Mouse (Mus musculus) hindbrain, embryonic 16.5 days (tissue): Measurements from ENCODE around the gene Dab2ip. TPM values are rescaled to one million over a fixed set of nuclear protein-coding genes. Genes with fewer than 3 reads are reported as not detected.

Source experiments
- ATAC-seq: fragments of 200-750 bp; cut with Nextera tagmentation; 2 replicates; pipeline ENCODE4 v1.8.0; 2017; ENCODE audit warnings: moderate TSS enrichment, moderate library complexity
- H3K27ac ChIP-seq: fragments of 300-500 bp; sonication (generic); 2 replicates; pipeline ENCODE4 v1.5.1; 2014; ENCODE audit warnings: low read depth, mild to moderate bottlenecking, control low read depth, low read length, moderate library complexity
- H3K27me3 ChIP-seq: fragments of 300-500 bp; sonication (generic); replicated peaks from 2 replicates; pipeline ENCODE4 v1.6.1; 2014; ENCODE audit warnings: low read length; ENCODE audit not compliant: control insufficient read depth, insufficient read depth
- H3K36me3 ChIP-seq: fragments of 300-500 bp; sonication (generic); 2 replicates; pipeline ENCODE4 v1.6.1; 2014; ENCODE audit warnings: mild to moderate bottlenecking, low read length, moderate library complexity, mixed read lengths; ENCODE audit not compliant: control insufficient read depth, insufficient read depth
- H3K4me1 ChIP-seq: fragments of 300-500 bp; sonication (generic); 2 replicates; pipeline ENCODE4 v1.6.1; 2014; ENCODE audit warnings: low read depth, low read length; ENCODE audit not compliant: control insufficient read depth, insufficient read depth
- H3K4me2 ChIP-seq: fragments of 300-500 bp; sonication (generic); 2 replicates; pipeline ENCODE4 v1.6.1; 2014; ENCODE audit warnings: mild to moderate bottlenecking, low read length, control low read depth, moderate library complexity
- H3K4me3 ChIP-seq: fragments of 300-500 bp; sonication (generic); 2 replicates; pipeline ENCODE4 v1.5.1; 2014; ENCODE audit warnings: mild to moderate bottlenecking, low read length, control low read depth, moderate library complexity
- H3K9ac ChIP-seq: fragments of 300-500 bp; sonication (generic); 2 replicates; pipeline ENCODE4 v1.6.1; 2014; ENCODE audit warnings: low read depth, mild to moderate bottlenecking, control low read depth, low read length, moderate library complexity
- H3K9me3 ChIP-seq: fragments of 300-500 bp; sonication (generic); 2 replicates; pipeline ENCODE4 v1.6.1; 2014; ENCODE audit warnings: mild to moderate bottlenecking, low read length, moderate library complexity; ENCODE audit not compliant: control insufficient read depth
- WGBS: fragments of 180-500 bp; shearing (Covaris S2); extraction: QIAGEN DNeasy Blood & Tissue Kit; methylation state at CpG from one replicate; pipeline ENCODE4 v1.1.7; 2014; 5-methylcytosine and 5-hydroxymethylcytosine counted together
- polyA plus RNA-seq: library from polyadenylated mRNA; unstranded; fragments of >200 nt; fragmentation: Nextera tagmentation; extraction: Ambion mirVana; gene quantifications from 2 replicates; pipeline ENCODE4 v1.2.1, GENCODE M21; 2015

The Dab2ip gene
- polyA plus RNA-seq, 1 experiment from 2014 or later: 27.6 TPM

GRCm38 (mm10) chr2:35613946-35614353 lies 55.9 kb downstream of the Dab2ip start:
- Histone ChIP-seq H3K9me3 (no peaks in the 10 kb centered on the region), H3K27ac (no peak overlapping the region), H3K4me1 (peaks cover 15% of the 10 kb centered on the region), H3K4me2 (no peak overlapping the region), H3K27me3 (no peaks in the 10 kb centered on the region), H3K4me3 (no peak overlapping the region), H3K36me3 (no peaks in the 10 kb centered on the region), H3K9ac (no peak overlapping the region)
- no peak for ATAC-seq
- 58% methylated on average over 3 of the region's 3 CpGs for WGBS

- H3K4me2 ChIP-seq: no peak overlapping the region
- ATAC-seq: no peak
- H3K27ac ChIP-seq: no peak overlapping the region
- 50% methylated on average over 3 of the region's 3 CpGs for WGBS
- H3K36me3 ChIP-seq: no peaks in the 10 kb centered on the region
- H3K9me3 ChIP-seq: no peaks in the 10 kb centered on the region
- no peak overlapping the region for H3K9ac ChIP-seq
- no peak overlapping the region for H3K4me3 ChIP-seq
- H3K27me3 ChIP-seq: no peaks in the 10 kb centered on the region
- H3K4me1 ChIP-seq: peaks cover 15% of the 10 kb centered on the region
Measured at GRCm38 (mm10) chr2:35614411-35614810, 56.3 kb downstream of the Dab2ip start.

DNA sequence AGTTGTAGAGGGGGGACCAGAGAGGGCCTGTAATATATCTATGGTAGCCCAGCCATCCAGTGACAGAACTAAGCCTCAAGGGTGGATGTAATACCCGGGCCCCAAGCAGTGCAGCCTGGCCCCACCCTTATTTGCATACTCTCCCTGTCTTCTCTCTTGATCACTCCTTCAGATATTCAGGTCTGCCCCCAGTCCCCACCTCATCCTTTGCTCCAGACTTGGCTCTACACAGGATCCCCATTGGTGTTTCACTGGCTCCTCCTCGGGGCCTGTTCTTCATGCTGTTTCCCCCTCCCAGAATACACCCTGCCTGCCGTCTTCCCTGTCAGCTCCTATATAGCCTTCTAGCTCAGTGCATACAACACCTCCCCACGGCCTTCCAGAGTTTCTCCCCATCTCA lies 57.3 kb downstream of the Dab2ip start:
- no peak overlapping the region for H3K9ac ChIP-seq
- no peak for ATAC-seq
- no peaks in the 10 kb centered on the region for H3K9me3 ChIP-seq
- H3K27ac ChIP-seq: no peak overlapping the region
- no peak overlapping the region for H3K4me3 ChIP-seq
- no peaks in the 10 kb centered on the region for H3K36me3 ChIP-seq
- H3K4me1 ChIP-seq: peaks cover 13% of the 10 kb centered on the region
- no peak overlapping the region for H3K4me2 ChIP-seq
- 66% methylated on average over 4 of the region's 4 CpGs for WGBS
- H3K27me3 ChIP-seq: no peaks in the 10 kb centered on the region

- no peaks in the 10 kb centered on the region for H3K36me3 ChIP-seq
- H3K9ac ChIP-seq: no peak overlapping the region
- H3K9me3 ChIP-seq: no peaks in the 10 kb centered on the region
- H3K27ac ChIP-seq: no peak overlapping the region
- no peaks in the 10 kb centered on the region for H3K27me3 ChIP-seq
- H3K4me1 ChIP-seq: peaks cover 7% of the 10 kb centered on the region
- WGBS: 72% methylated on average over 2 of the region's 2 CpGs
- no peak for ATAC-seq
- no peak overlapping the region for H3K4me3 ChIP-seq
- no peak overlapping the region for H3K4me2 ChIP-seq
Measured at GRCm38 (mm10) chr2:35615977-35616376, 57.9 kb downstream of the Dab2ip start.

GRCm38 (mm10) chr2:35616891-35617658 lies 59.0 kb downstream of the Dab2ip start:
- H3K27ac ChIP-seq: no peak overlapping the region
- no peaks in the 10 kb centered on the region for H3K9me3 ChIP-seq
- H3K4me2 ChIP-seq: no peak overlapping the region
- H3K36me3 ChIP-seq: no peaks in the 10 kb centered on the region
- WGBS: 78% methylated on average over 6 of the region's 6 CpGs
- H3K9ac ChIP-seq: no peak overlapping the region
- no peak overlapping the region for H3K4me3 ChIP-seq
- peaks cover 8% of the 10 kb centered on the region for H3K4me1 ChIP-seq
- ATAC-seq: no peak
- H3K27me3 ChIP-seq: no peaks in the 10 kb centered on the region

DNA sequence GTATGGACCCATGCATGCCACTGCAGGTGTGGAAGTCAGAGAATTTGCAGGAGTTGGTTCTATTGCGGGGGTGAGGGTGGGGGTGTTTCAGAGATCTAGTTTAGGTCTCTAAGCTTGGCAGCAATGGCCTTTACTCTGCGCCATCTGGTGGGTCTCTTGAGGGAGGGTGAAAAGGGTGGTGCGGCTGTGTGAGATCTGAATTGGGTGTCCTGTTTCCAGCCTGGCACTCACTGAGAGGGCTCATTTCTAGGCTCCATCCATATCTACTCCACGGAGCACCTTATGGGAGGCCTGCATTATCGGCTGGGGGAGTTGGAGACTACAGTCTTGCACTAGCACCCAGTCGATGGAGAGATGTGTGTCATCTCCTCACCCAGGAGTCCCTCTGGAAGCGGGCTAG lies 60.9 kb downstream of the Dab2ip start:
- ATAC-seq: no peak
- H3K27me3 ChIP-seq: no peaks in the 10 kb centered on the region
- H3K27ac ChIP-seq: no peak overlapping the region
- H3K9me3 ChIP-seq: no peaks in the 10 kb centered on the region
- peaks cover 18% of the 10 kb centered on the region for H3K4me1 ChIP-seq
- no peak overlapping the region for H3K4me3 ChIP-seq
- H3K4me2 ChIP-seq: no peak overlapping the region
- WGBS: 78% methylated on average over 7 of the region's 7 CpGs
- no peaks in the 10 kb centered on the region for H3K36me3 ChIP-seq
- no peak overlapping the region for H3K9ac ChIP-seq

GRCm38 (mm10) chr2:35619532-35619931 lies 61.5 kb downstream of the Dab2ip start:
- H3K9ac ChIP-seq: no peak overlapping the region
- H3K27me3 ChIP-seq: no peaks in the 10 kb centered on the region
- WGBS: 42% methylated on average over 2 of the region's 2 CpGs
- H3K4me3 ChIP-seq: no peak overlapping the region
- no peak overlapping the region for H3K4me2 ChIP-seq
- H3K36me3 ChIP-seq: no peaks in the 10 kb centered on the region
- ATAC-seq: no peak
- no peak overlapping the region for H3K27ac ChIP-seq
- H3K9me3 ChIP-seq: no peaks in the 10 kb centered on the region
- peaks cover 18% of the 10 kb centered on the region for H3K4me1 ChIP-seq

DNA sequence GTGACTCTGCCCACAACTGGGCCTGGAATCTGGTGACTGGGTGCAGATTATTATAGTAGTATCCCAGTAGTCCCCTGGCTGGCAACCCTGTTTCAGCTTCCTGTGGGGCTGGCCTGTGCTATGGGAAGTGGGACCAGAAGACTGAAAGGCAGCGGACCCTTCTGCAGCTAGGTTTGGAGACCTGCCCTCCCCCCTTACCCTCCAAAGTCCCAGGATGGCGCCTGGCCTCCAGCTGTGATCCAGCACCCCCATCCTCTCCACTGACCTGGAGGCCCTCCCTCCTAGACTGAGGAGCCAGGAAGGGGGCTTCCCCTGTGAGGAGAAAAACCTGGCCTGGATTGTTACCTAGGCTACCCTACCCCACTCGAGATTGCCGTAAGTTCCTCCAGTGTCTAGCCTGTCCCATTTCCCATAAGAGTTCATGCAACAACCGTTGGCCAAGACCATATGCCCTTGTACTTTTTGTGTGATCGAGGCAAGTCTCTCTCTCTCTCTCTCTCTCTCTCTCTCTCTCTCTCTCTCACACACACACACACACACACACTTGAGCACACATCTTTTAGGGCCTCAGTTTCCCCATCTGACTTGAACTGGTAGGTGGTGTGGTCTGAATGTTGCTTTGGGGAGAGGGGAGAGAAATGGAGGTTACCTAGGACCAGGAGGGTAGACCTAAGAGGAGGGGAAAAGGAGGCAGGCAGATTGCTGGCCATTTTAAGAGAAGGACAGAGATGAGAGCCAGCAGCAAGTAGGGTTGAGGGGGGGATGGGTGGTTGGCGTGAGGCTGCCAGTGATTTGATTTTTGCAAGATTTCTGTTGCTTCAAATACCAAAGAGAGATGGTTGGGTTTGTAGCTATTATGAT lies 62.5 kb downstream of the Dab2ip start:
- Histone ChIP-seq H3K4me3 (no peak overlapping the region), H3K4me1 (peaks cover 20% of the 10 kb centered on the region), H3K4me2 (0 out of 2 replicates have a peak overlapping the region, but pooled peaks have one; percentile 11), H3K9ac (no peak overlapping the region), H3K36me3 (no peaks in the 10 kb centered on the region), H3K27ac (no peak overlapping the region), H3K9me3 (no peaks in the 10 kb centered on the region), H3K27me3 (no peaks in the 10 kb centered on the region)
- no peak for ATAC-seq
- WGBS: 22% methylated on average over 7 of the region's 7 CpGs

- Histone ChIP-seq H3K9ac (no peak overlapping the region), H3K27ac (no peak overlapping the region), H3K4me2 (no peak overlapping the region), H3K4me3 (no peak overlapping the region), H3K9me3 (no peaks in the 10 kb centered on the region), H3K4me1 (peaks cover 21% of the 10 kb centered on the region), H3K27me3 (no peaks in the 10 kb centered on the region), H3K36me3 (no peaks in the 10 kb centered on the region)
- WGBS: 75% methylated on average over 2 of the region's 2 CpGs
- no peak for ATAC-seq
Measured at GRCm38 (mm10) chr2:35621225-35621519, 63.1 kb downstream of the Dab2ip start.
